In genomic region chr17:80802622-80803021, GRCm38 (mm10) we compare ENCODE assay signal across 11 mouse cellular contexts.
DNase-seq lines count a peak whose midpoint lies in the region; ATAC-seq and TF ChIP-seq lines count a peak whose summit lies in the region.
"Had no signal": no experiment of that assay in that cellular context is flagged by ENCODE, and none has a peak within 500 bp of the region (broad histone marks: within the 10 kb centered on the region; RNA-seq: fewer than 3 reads in every experiment).

No protein-coding gene starts in this region.

- no peaks in the 10 kb centered on the region for H3K36me3 ChIP-seq in forebrain, embryonic 15.5 days
- H3K36me3 ChIP-seq in forebrain, embryonic 12.5 days (replicated peaks): no peaks in the 10 kb centered on the region
- H3K36me3 ChIP-seq in hindbrain, embryonic 14.5 days (replicated peaks; ENCODE audit: control insufficient read depth, insufficient read depth): no peaks in the 10 kb centered on the region
- H3K36me3 ChIP-seq in liver, postnatal 0 days (replicated peaks; ENCODE audit: insufficient read depth, low read length): no peaks in the 10 kb centered on the region
- H3K36me3 ChIP-seq: hindbrain, embryonic 15.5 days had no signal

- DNase-seq in MN1 (ENCODE audit: low spot score): peak; percentile 52
- DNase-seq in heart, adult 9 months (ENCODE audit: low spot score in 2 of 2): peak; percentile 41 to 67
- peak; percentile 41 for DNase-seq in lung, adult 2 months
- no peak for DNase-seq in hindbrain, embryonic 14.5 days (ENCODE audit: low spot score)
- no peak for DNase-seq in right cerebral cortex, postnatal 36 days (ENCODE audit: low spot score in 2 of 2)
- DNase-seq in liver, postnatal 0 days: no peak

- no peak for TF ChIP-seq CTCF in lung, adult 2 months (IDR thresholded peaks at IDR 0.05; ENCODE audit: insufficient read depth, low read length)
- TF ChIP-seq CTCF in liver, postnatal 0 days (IDR thresholded peaks at IDR 0.05; ENCODE audit: low read depth): no peak

- H3K4me2 ChIP-seq in forebrain, embryonic 15.5 days (replicated peaks): no peak overlapping the region
- no peak overlapping the region for H3K4me2 ChIP-seq in forebrain, embryonic 12.5 days
- H3K4me2 ChIP-seq in hindbrain, embryonic 14.5 days (replicated peaks): no peak overlapping the region
- no peak overlapping the region for H3K4me2 ChIP-seq in liver, postnatal 0 days (ENCODE audit: low read depth, low read length)
- H3K4me2 ChIP-seq: hindbrain, embryonic 15.5 days had no signal

- TF ChIP-seq POLR2A in lung, adult 2 months (IDR thresholded peaks at IDR 0.05; ENCODE audit: borderline replicate concordance, extremely low read depth, low read depth, low read length): no peak

- whole genome bisulfite sequencing in forebrain, embryonic 15.5 days: 68% methylated on average over 10 of the region's 10 CpGs
- 85% methylated on average over 10 of the region's 10 CpGs for WGBS in forebrain, embryonic 12.5 days
- 26% methylated on average over 10 of the region's 10 CpGs for WGBS in lung, adult 2 months
- WGBS in hindbrain, embryonic 14.5 days: 77% methylated on average over 10 of the region's 10 CpGs
- WGBS in liver, postnatal 0 days (ENCODE audit: insufficient replicate concordance): 58% methylated on average over 10 of the region's 10 CpGs

- H3K4me3 ChIP-seq in forebrain, embryonic 15.5 days: no peak overlapping the region
- H3K4me3 ChIP-seq in forebrain, embryonic 12.5 days (replicated peaks): no peak overlapping the region
- H3K4me3 ChIP-seq in lung, adult 2 months (replicated peaks; ENCODE audit: extremely low read depth, low read depth, low read length): no peak overlapping the region
- no peak overlapping the region for H3K4me3 ChIP-seq in hindbrain, embryonic 14.5 days (replicated peaks; ENCODE audit: low read length)
- H3K4me3 ChIP-seq in liver, postnatal 0 days (ENCODE audit: low read depth, low read length): no peak overlapping the region
- H3K4me3 ChIP-seq: hindbrain, embryonic 15.5 days; megakaryocyte, embryonic 14.5 days had no signal

- no peak overlapping the region for H3K9ac ChIP-seq in forebrain, embryonic 15.5 days (replicated peaks)
- H3K9ac ChIP-seq in forebrain, embryonic 12.5 days: no peak overlapping the region
- no peak overlapping the region for H3K9ac ChIP-seq in hindbrain, embryonic 14.5 days
- no peak overlapping the region for H3K9ac ChIP-seq in liver, postnatal 0 days (replicated peaks)
- H3K9ac ChIP-seq: hindbrain, embryonic 15.5 days had no signal

- H3K27me3 ChIP-seq in forebrain, embryonic 15.5 days: no peaks in the 10 kb centered on the region
- no peaks in the 10 kb centered on the region for H3K27me3 ChIP-seq in forebrain, embryonic 12.5 days
- H3K27me3 ChIP-seq in hindbrain, embryonic 14.5 days (ENCODE audit: control insufficient read depth, insufficient read depth, low read length): no peaks in the 10 kb centered on the region
- H3K27me3 ChIP-seq in liver, postnatal 0 days (ENCODE audit: insufficient read depth, low read length): no peaks in the 10 kb centered on the region
- H3K27me3 ChIP-seq: hindbrain, embryonic 15.5 days had no signal

- TF ChIP-seq EP300 in liver, postnatal 0 days (IDR thresholded peaks at IDR 0.05; ENCODE audit: low read depth): no peak

- no peak for ATAC-seq in forebrain, embryonic 15.5 days (replicated peaks)
- no peak for ATAC-seq in forebrain, embryonic 12.5 days (ENCODE audit: low FRiP score)
- ATAC-seq in hindbrain, embryonic 14.5 days (ENCODE audit: low FRiP score): no peak
- no peak for ATAC-seq in liver, postnatal 0 days
- ATAC-seq: CD4-positive, CD25-positive, alpha-beta regulatory T cell, adult 4 months had no signal

- H3K4me1 ChIP-seq in forebrain, embryonic 15.5 days: peaks cover 16% of the 10 kb centered on the region
- H3K4me1 ChIP-seq in forebrain, embryonic 12.5 days: peaks cover 13% of the 10 kb centered on the region
- H3K4me1 ChIP-seq in lung, adult 2 months (ENCODE audit: control insufficient read depth, insufficient read depth, low read length): peaks cover 16% of the 10 kb centered on the region
- no peaks in the 10 kb centered on the region for H3K4me1 ChIP-seq in hindbrain, embryonic 14.5 days (replicated peaks; ENCODE audit: control insufficient read depth, insufficient read depth, low read length)
- peaks cover 14% of the 10 kb centered on the region for H3K4me1 ChIP-seq in liver, postnatal 0 days (ENCODE audit: insufficient read depth)

- no peaks in the 10 kb centered on the region for H3K9me3 ChIP-seq in forebrain, embryonic 15.5 days
- H3K9me3 ChIP-seq in forebrain, embryonic 12.5 days: no peaks in the 10 kb centered on the region
- H3K9me3 ChIP-seq in hindbrain, embryonic 14.5 days (ENCODE audit: control insufficient read depth, low read length): no peaks in the 10 kb centered on the region
- no peaks in the 10 kb centered on the region for H3K9me3 ChIP-seq in liver, postnatal 0 days (ENCODE audit: low read length)
- H3K9me3 ChIP-seq: hindbrain, embryonic 15.5 days had no signal

- peak overlapping the region; percentile 74 for H3K27ac ChIP-seq in forebrain, embryonic 15.5 days (replicated peaks)
- no peak overlapping the region for H3K27ac ChIP-seq in forebrain, embryonic 12.5 days
- no peak overlapping the region for H3K27ac ChIP-seq in hindbrain, embryonic 14.5 days
- no peak overlapping the region for H3K27ac ChIP-seq in liver, postnatal 0 days (ENCODE audit: low read depth)

Comparison
In these comparisons a context has a peak if more than half of its experiments do, and no peak if none do; other contexts are left out.
1. DNase-seq: peak in MN1 (single experiment), heart, adult 9 months (2 of 2) and lung, adult 2 months (single experiment); none in hindbrain, embryonic 14.5 days (single experiment), right cerebral cortex, postnatal 36 days (0 of 2) and liver, postnatal 0 days (single experiment).